ENCODE assay signal across 9 mouse cellular contexts in genomic region chr10:126810346-126811095, GRCm38 (mm10).
DNase-seq lines count a peak whose midpoint lies in the region; ATAC-seq lines count a peak whose summit lies in the region.
"Had no signal": no experiment of that assay in that cellular context is flagged by ENCODE, and none has a peak within 500 bp of the region (broad histone marks: within the 10 kb centered on the region; RNA-seq: fewer than 3 reads in every experiment).

No protein-coding gene starts in this region.

- no peaks in the 10 kb centered on the region for H3K27me3 ChIP-seq in hindbrain, embryonic 13.5 days
- no peaks in the 10 kb centered on the region for H3K27me3 ChIP-seq in hindbrain, embryonic 10.5 days (ENCODE audit: insufficient read depth, poor library complexity, severe bottlenecking)
- no peaks in the 10 kb centered on the region for H3K27me3 ChIP-seq in embryonic facial prominence, embryonic 14.5 days (replicated peaks; ENCODE audit: control insufficient read depth, insufficient read depth, low read length)

- no peak overlapping the region for H3K4me3 ChIP-seq in hindbrain, embryonic 13.5 days
- H3K4me3 ChIP-seq in hindbrain, embryonic 10.5 days, result no peak overlapping the region
- H3K4me3 ChIP-seq in embryonic facial prominence, embryonic 14.5 days (ENCODE audit: low read depth, low read length), result peak overlapping the region; percentile 30; the same call in 1 of the 2 replicates

- WGBS in hindbrain, embryonic 13.5 days, result 74% methylated on average over 11 of the region's 11 CpGs
- 83% methylated on average over 11 of the region's 11 CpGs for WGBS in hindbrain, embryonic 10.5 days
- WGBS in embryonic facial prominence, embryonic 14.5 days, result 60% methylated on average over 11 of the region's 11 CpGs

- DNase-seq in hindbrain, embryonic 10.5 days (ENCODE audit: low spot score), result no peak
- DNase-seq in ES-CJ7 (ENCODE audit: low read depth, low spot score), result peak; percentile 64
- peak; percentile 53 for DNase-seq in embryonic facial prominence, embryonic 14.5 days (ENCODE audit: low spot score)
- DNase-seq in kidney, postnatal 36 days, result peak; percentile 43 to 72
- DNase-seq in adrenal gland, postnatal 14 days, result no peak
- DNase-seq in gastrocnemius, adult 18-20 months (ENCODE audit: low spot score), result no peak
- no peak for DNase-seq in adrenal gland, postnatal 36 days
- DNase-seq: layer of hippocampus, adult 9-11 months had no signal

- no peak overlapping the region for H3K27ac ChIP-seq in hindbrain, embryonic 13.5 days
- no peak overlapping the region for H3K27ac ChIP-seq in hindbrain, embryonic 10.5 days
- no peak overlapping the region; the same call in 1 of the 2 replicates for H3K27ac ChIP-seq in embryonic facial prominence, embryonic 14.5 days (replicated peaks; ENCODE audit: low read depth, low read length)

- no peaks in the 10 kb centered on the region for H3K36me3 ChIP-seq in hindbrain, embryonic 13.5 days
- no peaks in the 10 kb centered on the region for H3K36me3 ChIP-seq in hindbrain, embryonic 10.5 days
- no peaks in the 10 kb centered on the region for H3K36me3 ChIP-seq in embryonic facial prominence, embryonic 14.5 days (ENCODE audit: control insufficient read depth, insufficient read depth, low read length)

- H3K4me1 ChIP-seq in hindbrain, embryonic 13.5 days (replicated peaks), result peaks cover 18% of the 10 kb centered on the region
- 0 out of 2 replicates have a peak, but pooled peaks cover 2% of the 10 kb centered on the region for H3K4me1 ChIP-seq in hindbrain, embryonic 10.5 days (replicated peaks)
- H3K4me1 ChIP-seq in embryonic facial prominence, embryonic 14.5 days (ENCODE audit: control insufficient read depth, insufficient read depth, low read length), result 0 out of 2 replicates have a peak, but pooled peaks cover 5% of the 10 kb centered on the region

- ATAC-seq in hindbrain, embryonic 13.5 days (ENCODE audit: low FRiP score), result no peak
- ATAC-seq in embryonic facial prominence, embryonic 14.5 days (ENCODE audit: low read depth), result no peak

- H3K4me2 ChIP-seq in hindbrain, embryonic 13.5 days, result peak overlapping the region; percentile 50; the same call in 1 of the 2 replicates
- peak overlapping the region; percentile 53 for H3K4me2 ChIP-seq in embryonic facial prominence, embryonic 14.5 days (ENCODE audit: low read depth, low read length)

- no peaks in the 10 kb centered on the region for H3K9me3 ChIP-seq in hindbrain, embryonic 13.5 days
- no peaks in the 10 kb centered on the region for H3K9me3 ChIP-seq in hindbrain, embryonic 10.5 days
- no peaks in the 10 kb centered on the region for H3K9me3 ChIP-seq in embryonic facial prominence, embryonic 14.5 days (ENCODE audit: control insufficient read depth, low read length)

- H3K9ac ChIP-seq in hindbrain, embryonic 13.5 days, result no peak overlapping the region
- no peak overlapping the region for H3K9ac ChIP-seq in embryonic facial prominence, embryonic 14.5 days (ENCODE audit: low read depth, low read length)

Comparison
In these comparisons a context has a peak if more than half of its experiments do, and no peak if none do; other contexts are left out.
1. DNase-seq: peak in ES-CJ7 (single experiment), embryonic facial prominence, embryonic 14.5 days (single experiment) and kidney, postnatal 36 days (2 of 2); none in hindbrain, embryonic 10.5 days (single experiment), adrenal gland, postnatal 14 days (single experiment), gastrocnemius, adult 18-20 months (single experiment) and adrenal gland, postnatal 36 days (0 of 2).